Mouse (Mus musculus) heart, postnatal 36 days (tissue): ENCODE measurements around the gene C1qtnf4. TPM values are rescaled to one million over a fixed set of nuclear protein-coding genes. Genes with fewer than 3 reads are reported as not detected.
"Not testable (repeated sequence)": the region's sequence is repeated elsewhere in the genome, so short reads cannot be mapped to it uniquely, and the experiment has no call there.

ENCODE experiments used
- DNase-seq, 2 experiments: peaks; one replicate each; pipeline ENCODE4 v3.0.0; 2021 to 2022
- intact Hi-C: fragments of 180-260 bp; cut with DNase I; formaldehyde crosslinking; loops from one replicate; pipeline ENCODE4 v1.15.1; 2025
- total RNA-seq, 2 experiments: library from RNA; stranded (reverse); gene quantifications; 2 replicates each; pipeline ENCODE4 v1.2.3; 2021

The C1qtnf4 gene
- total RNA-seq, 2 experiments from 2014 or later, result 2.6 to 5.1 TPM

GRCm38 (mm10) chr2:90880144-90880785 lies 5.4 kb upstream of the C1qtnf4 start:
- intact Hi-C loops, result no loop called here
- DNase-seq, result no peak

- DNase-seq, result no peak
- intact Hi-C loops, result no loop called here
Observed at GRCm38 (mm10) chr2:90881824-90882223, 3.8 kb upstream of the C1qtnf4 start.

- intact Hi-C loops, result no loop called here
- DNase-seq, result no peak
Observed at GRCm38 (mm10) chr2:90886436-90886835, 776 bp downstream of the C1qtnf4 start.

DNA sequence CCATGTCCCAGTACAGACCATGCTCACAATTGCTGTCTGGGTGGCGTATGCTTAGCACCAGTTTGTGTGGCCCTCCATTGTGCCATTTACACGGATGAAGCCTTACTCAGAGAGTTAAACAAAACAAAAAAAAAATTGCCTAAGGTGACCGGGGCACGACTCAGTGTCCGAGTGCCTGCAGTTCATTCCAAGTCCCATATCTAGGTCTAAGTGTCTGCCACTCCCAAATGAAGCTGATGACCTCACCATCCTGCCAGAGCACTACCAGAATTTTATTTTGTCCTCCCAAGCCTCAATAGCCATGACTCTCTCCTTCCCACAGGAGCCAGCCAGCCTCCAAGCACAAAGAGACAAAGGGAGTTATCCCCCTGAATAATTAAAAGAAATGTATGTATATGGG lies 2.0 kb downstream of the C1qtnf4 start:
- intact Hi-C loops, result no loop called here
- no peak for DNase-seq

DNA sequence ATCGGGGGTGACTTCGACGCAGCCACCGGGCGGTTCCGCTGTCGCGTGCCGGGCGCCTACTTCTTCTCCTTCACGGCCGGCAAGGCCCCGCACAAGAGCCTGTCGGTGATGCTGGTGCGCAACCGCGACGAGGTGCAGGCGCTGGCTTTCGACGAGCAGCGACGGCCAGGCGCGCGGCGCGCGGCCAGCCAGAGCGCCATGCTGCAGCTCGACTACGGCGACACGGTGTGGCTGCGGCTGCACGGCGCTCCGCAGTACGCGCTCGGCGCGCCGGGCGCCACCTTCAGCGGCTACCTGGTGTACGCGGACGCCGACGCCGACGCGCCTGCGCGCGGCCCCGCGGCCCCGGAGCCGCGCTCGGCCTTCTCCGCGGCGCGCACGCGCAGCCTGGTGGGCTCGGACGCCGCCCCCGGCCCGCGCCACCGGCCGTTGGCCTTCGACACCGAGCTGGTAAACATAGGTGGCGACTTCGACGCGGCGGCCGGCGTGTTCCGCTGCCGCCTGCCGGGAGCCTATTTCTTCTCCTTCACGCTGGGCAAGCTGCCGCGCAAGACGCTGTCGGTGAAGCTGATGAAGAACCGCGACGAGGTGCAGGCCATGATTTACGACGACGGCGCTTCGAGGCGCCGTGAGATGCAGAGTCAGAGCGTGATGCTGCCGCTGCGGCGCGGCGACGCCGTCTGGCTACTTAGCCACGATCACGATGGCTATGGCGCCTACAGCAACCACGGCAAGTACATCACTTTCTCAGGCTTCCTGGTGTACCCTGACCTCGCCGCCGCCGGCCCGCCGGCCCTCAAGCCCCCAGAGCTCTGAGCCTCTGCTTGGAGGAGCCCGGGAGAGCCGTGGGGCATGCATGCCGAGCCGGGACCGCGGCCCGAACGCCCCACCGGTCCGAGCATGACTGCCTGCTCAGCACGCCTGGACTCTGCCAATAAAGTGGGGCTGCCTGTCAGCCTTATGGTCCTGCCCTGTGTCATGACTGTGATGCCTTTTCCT lies 4.2 kb downstream of the C1qtnf4 start:
- intact Hi-C loops, result no loop called here
- DNase-seq, result peak; percentile 32 to 39

GRCm38 (mm10) chr2:90893673-90894298 lies 8.1 kb downstream of the C1qtnf4 start:
- intact Hi-C loops, result no loop called here
- DNase-seq, result no peak

- DNase-seq, result not testable (repeated sequence)
Observed at GRCm38 (mm10) chr2:90894299-90894677, 8.6 kb downstream of the C1qtnf4 start.

DNA sequence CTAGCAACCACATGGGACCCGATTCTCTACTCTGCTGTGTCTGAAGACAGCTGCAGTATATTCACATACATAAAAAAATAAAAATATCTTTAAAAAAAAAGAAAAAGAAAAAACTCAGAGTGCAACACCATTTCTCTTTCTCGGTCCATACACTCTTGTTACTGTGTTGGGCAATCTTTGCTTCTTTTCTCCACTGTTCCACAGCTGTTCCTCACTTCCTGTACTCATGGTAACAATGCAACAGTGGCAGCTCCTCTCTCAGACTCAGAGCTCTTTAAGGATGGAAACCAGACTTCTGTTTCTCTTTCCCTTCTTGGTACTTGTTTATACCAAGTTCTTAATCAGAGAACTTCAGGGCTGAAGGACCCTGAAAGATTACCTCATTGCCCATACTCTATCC lies 17.7 kb downstream of the C1qtnf4 start:
- intact Hi-C loops, result loop anchor here (5.0 kb wide), 1 partner anchor 299 kb away; the partner anchor contains the start of genes Acp2 and Nr1h3
- DNase-seq, result no peak

More at GRCm38 (mm10) chr2:90894299-90894677, 8.6 kb downstream of the C1qtnf4 start:
- intact Hi-C loops, result not testable (repeated sequence)

DNA sequence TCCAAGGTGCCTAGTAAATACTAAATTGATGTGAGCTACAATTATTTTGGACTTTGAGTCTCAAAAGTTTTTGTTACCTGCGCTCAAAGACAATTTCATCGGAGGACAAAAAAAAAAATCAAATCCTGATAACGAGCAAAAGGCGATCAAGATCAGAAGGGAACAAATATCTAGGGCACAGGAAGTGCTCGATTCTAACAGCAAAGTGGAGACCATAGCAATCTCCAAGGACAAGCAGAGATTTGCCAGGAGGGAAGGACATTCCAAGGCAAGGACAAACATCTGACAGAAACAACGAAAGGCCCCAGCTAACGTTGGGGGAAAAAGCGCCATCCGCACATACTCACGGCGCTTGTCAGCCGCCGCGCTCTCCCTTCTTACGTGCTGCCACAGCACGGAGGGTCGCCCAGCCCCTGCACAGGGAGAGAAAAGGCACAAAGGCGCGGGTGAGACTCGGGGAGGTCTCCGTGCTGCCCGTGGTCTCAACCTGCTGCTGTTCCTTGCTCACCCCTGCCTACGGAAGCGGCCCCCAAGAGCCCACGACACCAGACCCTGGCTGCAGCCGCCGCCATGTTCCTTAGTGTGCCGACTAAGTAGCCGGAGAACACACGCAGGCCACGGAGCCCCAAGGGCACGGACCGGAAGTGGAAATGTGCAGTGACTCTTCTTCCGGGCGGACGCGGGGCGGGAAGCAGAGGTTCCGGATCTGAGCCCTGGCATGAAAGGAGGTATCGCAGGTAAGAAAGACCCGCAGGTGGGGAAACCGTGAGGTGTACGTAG lies 18.6 kb downstream of the C1qtnf4 start, which contains the start of the genes Kbtbd4 and Ndufs3:
TSS of gene Kbtbd4 (plus strand) at position 665 of the 780 bp plus-strand sequence.
TSS of gene Ndufs3 (minus strand) at position 752 of the 780 bp plus-strand sequence.
- DNase-seq, result peak; percentile 85 to 88

DNA sequence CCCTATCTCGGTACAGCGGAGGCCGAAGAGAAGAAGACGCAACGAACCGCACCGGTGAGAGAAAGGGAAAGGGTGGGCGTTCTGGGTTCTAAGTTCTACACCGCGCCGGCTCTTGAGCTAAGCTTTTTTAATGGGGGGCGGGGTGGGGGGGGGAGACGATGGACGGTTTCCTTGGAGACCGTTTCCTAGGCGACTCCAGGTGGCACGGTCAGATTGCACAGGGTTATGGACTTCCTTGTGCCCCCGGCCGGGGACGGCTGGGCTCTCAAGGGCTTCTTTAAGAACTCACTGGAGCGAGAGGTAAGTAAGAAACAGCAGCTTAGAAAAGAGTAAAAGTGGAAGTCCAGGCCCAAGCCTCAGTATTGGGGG lies 19.2 kb downstream of the C1qtnf4 start:
- intact Hi-C loops, result loop anchor here (1.0 to 5.0 kb wide), 3 partner anchors 12 to 297 kb away; partner anchors contain the start of genes Acp2 and Nr1h3
- peak in 1 of 2 experiments; percentile 12 for DNase-seq

More for the DNA sequence above, 18.6 kb downstream of the C1qtnf4 start, which contains the start of the genes Kbtbd4 and Ndufs3:
- intact Hi-C loops, result loop anchor here (1.0 to 5.0 kb wide), 3 partner anchors 13 to 298 kb away; partner anchors contain the start of genes Acp2 and Nr1h3

- no peak for DNase-seq
- intact Hi-C loops, result no loop called here
Observed at GRCm38 (mm10) chr2:90906721-90907120, 21.1 kb downstream of the C1qtnf4 start.

DNA sequence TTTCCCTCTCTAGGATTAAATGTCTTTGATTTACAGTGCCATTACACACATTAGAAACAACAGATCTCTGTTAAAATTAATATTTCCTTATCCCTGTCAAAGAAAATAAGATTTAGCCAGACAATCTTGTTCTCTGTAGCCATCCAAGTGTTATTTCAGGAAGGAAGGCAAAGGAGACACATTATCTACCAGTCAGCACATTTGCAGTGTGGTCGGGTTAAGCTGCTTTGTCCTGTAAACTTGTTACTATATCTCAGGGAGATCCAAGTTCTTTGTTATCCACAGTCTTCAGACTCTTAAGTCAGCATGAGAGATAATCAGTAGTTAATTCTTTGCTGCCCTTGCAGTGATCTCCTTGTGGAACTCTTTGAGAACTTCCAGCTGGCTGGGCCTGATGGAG lies 25.2 kb downstream of the C1qtnf4 start:
- no peak for DNase-seq
- intact Hi-C loops, result no loop called here

- intact Hi-C loops, result no loop called here
- DNase-seq, result no peak
Observed at GRCm38 (mm10) chr2:90911668-90912067, 26.0 kb downstream of the C1qtnf4 start.

DNA sequence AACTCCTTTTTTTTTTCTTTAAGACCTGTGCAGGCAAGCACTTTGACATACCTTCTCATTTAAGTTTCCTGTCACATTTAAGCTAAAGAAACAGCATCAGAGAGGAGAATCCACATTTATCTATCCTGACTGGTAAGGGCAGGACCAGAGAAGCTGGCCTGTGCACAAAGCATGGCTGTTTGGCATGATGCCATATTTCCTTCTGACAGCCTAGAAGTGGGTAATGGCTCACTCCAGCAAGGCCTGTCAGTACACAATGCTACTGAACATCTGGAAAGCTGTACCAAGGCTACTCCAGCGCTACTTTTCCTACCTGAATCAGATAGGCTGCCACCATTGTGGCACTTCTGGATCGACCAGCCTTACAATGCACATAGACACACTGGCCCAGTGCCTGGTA lies 28.0 kb downstream of the C1qtnf4 start:
- intact Hi-C loops, result no loop called here
- peak in 1 of 2 experiments; percentile 22 for DNase-seq

DNA sequence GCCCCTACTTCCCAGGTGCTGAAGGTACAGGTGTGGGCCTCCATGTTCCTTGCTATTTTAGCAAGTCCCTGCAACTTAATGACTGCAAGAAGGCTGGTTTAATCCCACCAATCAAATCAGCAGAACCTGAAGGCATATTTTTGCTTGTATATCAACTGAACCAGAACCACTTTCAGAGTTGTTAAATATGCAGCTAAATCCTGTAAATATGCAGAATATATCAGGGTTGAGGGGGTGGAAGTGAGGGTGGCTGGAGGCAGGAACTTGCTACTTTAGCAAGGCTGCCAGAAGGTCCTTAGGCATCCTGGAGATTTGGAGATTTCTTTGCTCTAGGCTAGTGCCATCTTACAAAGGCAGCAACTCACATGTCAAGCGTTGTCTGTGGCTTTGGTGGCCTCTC lies 29.9 kb downstream of the C1qtnf4 start:
- intact Hi-C loops, result loop anchor here (5.0 kb wide), 1 partner anchor 137 kb away; the partner anchor contains the start of gene Psmc3
- no peak for DNase-seq

DNA sequence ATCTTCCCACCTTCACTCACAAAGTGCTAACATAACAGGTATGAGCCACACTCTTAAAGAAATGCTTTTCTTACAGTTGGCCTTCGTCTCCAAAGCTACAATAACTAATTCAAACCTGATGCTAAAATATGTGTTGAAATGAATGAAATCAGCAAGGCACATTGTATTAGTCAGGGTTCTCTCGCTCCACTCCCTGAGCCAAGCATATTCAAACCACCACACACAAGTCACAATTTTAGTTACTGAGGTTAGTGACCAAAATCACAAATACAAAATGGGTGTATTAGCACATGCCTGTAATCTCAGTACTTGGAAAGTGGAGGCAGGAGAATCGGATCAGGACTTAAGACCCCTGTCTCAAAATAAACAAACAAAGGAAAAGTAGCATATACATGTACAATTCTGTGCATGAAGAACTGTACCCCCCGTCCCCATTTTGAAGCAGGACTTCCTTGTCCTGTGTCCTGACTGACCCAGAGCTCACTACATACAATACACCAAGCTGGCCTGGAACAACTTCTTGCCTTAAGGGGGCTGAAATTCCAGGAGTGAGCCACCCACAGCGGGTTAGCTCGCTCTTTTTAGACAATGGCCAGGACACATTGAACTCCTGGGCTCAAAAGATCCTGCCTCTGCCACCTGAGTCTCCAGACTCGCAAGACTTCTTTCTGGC lies 31.0 kb downstream of the C1qtnf4 start:
- intact Hi-C loops, result loop anchor here (1.0 to 5.0 kb wide), 3 partner anchors 12 to 136 kb away; partner anchors contain the start of genes Kbtbd4, Ndufs3 and Psmc3
- DNase-seq, result no peak

GRCm38 (mm10) chr2:90917233-90917998 lies 31.8 kb downstream of the C1qtnf4 start:
- peak; percentile 80 to 86 for DNase-seq
- intact Hi-C loops, result loop anchor here (1.0 to 5.0 kb wide), 3 partner anchors 13 to 135 kb away; partner anchors contain the start of genes Kbtbd4, Ndufs3 and Psmc3
